Mouse (Mus musculus): Measurements from ENCODE around the gene Tmem115. TPM values are rescaled to one million over a fixed set of nuclear protein-coding genes. Genes with fewer than 3 reads are reported as not detected.

The Tmem115 gene
- polyA plus RNA-seq, 1 experiment from 2014 or later, result 43.4 TPM

Other genes with a start within 250 kb of the Tmem115 start
- gene Mapkapk3, start 244.1 kb upstream of the Tmem115 start, polyA plus RNA-seq (2015; fragmentation: Nextera tagmentation; extraction: Ambion mirVana), result 1.8 and 2.4 TPM in 2 replicates
- gene Cish, start 237.9 kb upstream of the Tmem115 start, polyA plus RNA-seq (2015; fragmentation: Nextera tagmentation; extraction: Ambion mirVana), result 8.7 and 9.2 TPM in 2 replicates
- gene Hemk1, start 195.6 kb upstream of the Tmem115 start, polyA plus RNA-seq (2015; fragmentation: Nextera tagmentation; extraction: Ambion mirVana), result 13.0 and 15.0 TPM in 2 replicates
- gene 6430571L13Rik, start 193.3 kb upstream of the Tmem115 start, polyA plus RNA-seq (2015; fragmentation: Nextera tagmentation; extraction: Ambion mirVana), result 6.4 and 6.5 TPM in 2 replicates
- gene Cacna2d2, start 134.3 kb upstream of the Tmem115 start, polyA plus RNA-seq (2015; fragmentation: Nextera tagmentation; extraction: Ambion mirVana), result 8.1 and 8.6 TPM in 2 replicates
- gene Cyb561d2, start 8.2 kb downstream of the Tmem115 start, polyA plus RNA-seq (2015; fragmentation: Nextera tagmentation; extraction: Ambion mirVana), result 33.0 and 40.1 TPM in 2 replicates
- gene Nprl2, start 8.3 kb downstream of the Tmem115 start, polyA plus RNA-seq (2015; fragmentation: Nextera tagmentation; extraction: Ambion mirVana), result 66.7 and 73.7 TPM in 2 replicates
- gene Zmynd10, start 13.4 kb downstream of the Tmem115 start, polyA plus RNA-seq (2015; fragmentation: Nextera tagmentation; extraction: Ambion mirVana), result 1.2 and 1.3 TPM in 2 replicates
- 35.4 and 39.0 TPM in 2 replicates for gene Rassf1, start 17.6 kb downstream of the Tmem115 start, polyA plus RNA-seq (2015; fragmentation: Nextera tagmentation; extraction: Ambion mirVana)
- 95.3 and 114 TPM in 2 replicates for gene Tusc2, start 29.3 kb downstream of the Tmem115 start, polyA plus RNA-seq (2015; fragmentation: Nextera tagmentation; extraction: Ambion mirVana)
- gene Hyal2, start 34.0 kb downstream of the Tmem115 start, polyA plus RNA-seq (2015; fragmentation: Nextera tagmentation; extraction: Ambion mirVana), result 76.8 and 77.5 TPM in 2 replicates
- 8.2 and 8.5 TPM in 2 replicates for gene Hyal1, start 43.0 kb downstream of the Tmem115 start, polyA plus RNA-seq (2015; fragmentation: Nextera tagmentation; extraction: Ambion mirVana)
- 15.9 and 19.0 TPM in 2 replicates for gene Naa80, start 44.9 kb downstream of the Tmem115 start, polyA plus RNA-seq (2015; fragmentation: Nextera tagmentation; extraction: Ambion mirVana)
- gene Hyal3, start 46.9 kb downstream of the Tmem115 start, polyA plus RNA-seq (2015; fragmentation: Nextera tagmentation; extraction: Ambion mirVana), result 1.9 and 2.0 TPM in 2 replicates
- gene Ifrd2, start 53.7 kb downstream of the Tmem115 start, polyA plus RNA-seq (2015; fragmentation: Nextera tagmentation; extraction: Ambion mirVana), result 13.5 and 17.4 TPM in 2 replicates
- gene Sema3b, start 75.3 kb downstream of the Tmem115 start, polyA plus RNA-seq (2015; fragmentation: Nextera tagmentation; extraction: Ambion mirVana), result 6.5 and 9.0 TPM in 2 replicates
- gene Gnai2, start 101.4 kb downstream of the Tmem115 start, polyA plus RNA-seq (2015; fragmentation: Nextera tagmentation; extraction: Ambion mirVana), result 350 and 384 TPM in 2 replicates
- 23.9 and 25.6 TPM in 2 replicates for gene Slc38a3, start 135.6 kb downstream of the Tmem115 start, polyA plus RNA-seq (2015; fragmentation: Nextera tagmentation; extraction: Ambion mirVana)
- gene Gnat1, start 145.8 kb downstream of the Tmem115 start, polyA plus RNA-seq (2015; fragmentation: Nextera tagmentation; extraction: Ambion mirVana), result 0.96 and 2.4 TPM in 2 replicates
- 12.2 and 13.2 TPM in 2 replicates for gene Sema3f, start 176.5 kb downstream of the Tmem115 start, polyA plus RNA-seq (2015; fragmentation: Nextera tagmentation; extraction: Ambion mirVana)
- 252 and 279 TPM in 2 replicates for gene Rbm5, start 237.1 kb downstream of the Tmem115 start, polyA plus RNA-seq (2015; fragmentation: Nextera tagmentation; extraction: Ambion mirVana)